9 mouse cellular contexts compared by ENCODE assay signal in the genomic region with DNA sequence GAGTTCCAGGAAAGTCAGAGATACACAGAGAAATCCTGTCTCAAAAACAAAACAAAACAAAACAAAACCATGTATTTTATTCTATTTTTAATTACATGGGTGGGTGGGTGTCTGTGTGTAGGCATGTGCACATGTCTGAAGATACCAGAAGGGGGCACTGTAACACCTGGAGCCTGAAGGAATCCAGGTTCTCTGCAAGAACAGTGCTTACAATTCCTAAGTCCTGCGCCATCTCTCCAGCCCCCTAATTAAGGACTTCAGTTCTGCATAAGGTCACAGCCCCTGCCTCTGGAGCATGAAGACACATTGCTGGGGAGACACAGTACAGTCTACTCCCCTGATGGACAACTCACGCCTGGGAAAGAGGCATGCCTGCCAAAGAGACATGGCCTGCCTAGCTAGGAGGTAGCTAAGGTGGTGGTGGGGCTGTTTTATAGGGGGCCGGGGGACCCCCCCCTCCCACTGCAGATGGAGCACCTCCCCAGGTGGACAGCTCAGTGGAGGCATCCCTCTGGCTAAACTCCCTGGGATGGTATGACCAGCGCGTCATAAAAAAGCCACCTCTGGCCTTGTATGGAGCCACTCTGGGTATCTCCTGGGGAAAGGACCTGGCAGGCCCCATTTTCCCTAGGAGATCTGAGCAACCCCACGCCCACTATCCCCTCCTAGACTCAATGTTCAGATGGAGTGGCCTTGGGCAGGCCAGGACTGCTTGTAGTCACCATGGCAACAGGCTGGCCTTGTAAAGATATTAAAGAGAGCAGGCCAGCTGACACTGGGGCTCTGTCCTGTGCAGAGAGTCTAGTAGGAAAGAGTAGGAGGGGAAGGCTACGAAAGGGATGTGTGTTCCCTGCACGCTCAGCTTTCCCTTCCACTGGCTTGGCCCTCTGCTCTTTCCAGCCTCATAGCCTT. TPM values are rescaled to one million over a fixed set of nuclear protein-coding genes. Genes with fewer than 3 reads are reported as not detected.
A peak's percentile ranks its signal among the peaks of the same experiment; 100 is the strongest.
DNase-seq lines count a peak whose midpoint lies in the region; ATAC-seq and TF ChIP-seq lines count a peak whose summit lies in the region.
"Had no signal": no experiment of that assay in that cellular context is flagged by ENCODE, and none has a peak within 500 bp of the region (broad histone marks: within the 10 kb centered on the region; RNA-seq: fewer than 3 reads in every experiment).

No protein-coding gene starts in this region.

- no peaks in the 10 kb centered on the region for H3K36me3 ChIP-seq in heart, embryonic 15.5 days
- H3K36me3 ChIP-seq in G1E (replicated peaks): peaks cover 63% of the 10 kb centered on the region
- H3K36me3 ChIP-seq in hindbrain, postnatal 0 days (ENCODE audit: insufficient read depth, low read length): no peaks in the 10 kb centered on the region
- no peaks in the 10 kb centered on the region for H3K36me3 ChIP-seq in liver, embryonic 16.5 days (ENCODE audit: control insufficient read depth, insufficient read depth)
- H3K36me3 ChIP-seq in neural tube, embryonic 15.5 days: peaks cover 7% of the 10 kb centered on the region; the same call in 1 of the 2 replicates

- DNase-seq in heart, adult 9 months (ENCODE audit: low spot score in 2 of 2): no peak
- DNase-seq in G1E (ENCODE audit: low spot score): no peak
- peak; percentile 72 for DNase-seq in embryo, embryonic 10 days (ENCODE audit: low spot score)
- DNase-seq in hindbrain, postnatal 0 days (ENCODE audit: low spot score): peak; percentile 71
- DNase-seq in yolk sac, embryonic 10.5 days (ENCODE audit: low spot score): no peak

- H3K9ac ChIP-seq in heart, embryonic 15.5 days: no peak overlapping the region
- no peak overlapping the region for H3K9ac ChIP-seq in hindbrain, postnatal 0 days (replicated peaks; ENCODE audit: low read length)
- H3K9ac ChIP-seq in liver, embryonic 16.5 days (ENCODE audit: low read depth, low read length): no peak overlapping the region
- no peak overlapping the region for H3K9ac ChIP-seq in neural tube, embryonic 15.5 days (replicated peaks)
- H3K9ac ChIP-seq: embryonic facial prominence, embryonic 15.5 days had no signal

- 78% methylated on average over 8 of the region's 8 CpGs for WGBS in heart, embryonic 15.5 days
- 54% methylated on average over 8 of the region's 8 CpGs for WGBS in hindbrain, postnatal 0 days
- WGBS in liver, embryonic 16.5 days (ENCODE audit: insufficient replicate concordance): 69% methylated on average over 8 of the region's 8 CpGs
- 56% methylated on average over 8 of the region's 8 CpGs for WGBS in neural tube, embryonic 15.5 days

- H3K4me3 ChIP-seq in heart, embryonic 15.5 days: no peak overlapping the region
- H3K4me3 ChIP-seq in G1E (ENCODE audit: low read depth, low read length): no peak overlapping the region
- H3K4me3 ChIP-seq in hindbrain, postnatal 0 days (ENCODE audit: low read length): no peak overlapping the region
- H3K4me3 ChIP-seq in liver, embryonic 16.5 days (ENCODE audit: low read depth, low read length): no peak overlapping the region
- H3K4me3 ChIP-seq in neural tube, embryonic 15.5 days (replicated peaks): no peak overlapping the region
- H3K4me3 ChIP-seq: embryonic facial prominence, embryonic 15.5 days had no signal

- peaks cover 47% of the 10 kb centered on the region for H3K4me1 ChIP-seq in heart, embryonic 15.5 days (replicated peaks)
- peaks cover 81% of the 10 kb centered on the region for H3K4me1 ChIP-seq in G1E (ENCODE audit: insufficient read depth, low read depth, low read length)
- peaks cover 19% of the 10 kb centered on the region for H3K4me1 ChIP-seq in hindbrain, postnatal 0 days (ENCODE audit: insufficient read depth, low read length)
- H3K4me1 ChIP-seq in liver, embryonic 16.5 days (ENCODE audit: control insufficient read depth, low read depth, low read length): peaks cover 55% of the 10 kb centered on the region
- peaks cover 39% of the 10 kb centered on the region for H3K4me1 ChIP-seq in neural tube, embryonic 15.5 days

- H3K27ac ChIP-seq in heart, embryonic 15.5 days: no peak overlapping the region
- peak overlapping the region; percentile 60; the same call in 1 of the 2 replicates for H3K27ac ChIP-seq in hindbrain, postnatal 0 days
- H3K27ac ChIP-seq in liver, embryonic 16.5 days (ENCODE audit: low read length): peak overlapping the region; percentile 61; the same call in 1 of the 2 replicates
- H3K27ac ChIP-seq in neural tube, embryonic 15.5 days (replicated peaks): 0 out of 2 replicates have a peak overlapping the region, but pooled peaks have one; percentile 15
- H3K27ac ChIP-seq: embryonic facial prominence, embryonic 15.5 days had no signal

- H3K4me2 ChIP-seq in heart, embryonic 15.5 days: no peak overlapping the region
- no peak overlapping the region for H3K4me2 ChIP-seq in hindbrain, postnatal 0 days (ENCODE audit: low read depth, low read length)
- H3K4me2 ChIP-seq in liver, embryonic 16.5 days (ENCODE audit: low read depth, low read length): no peak overlapping the region
- no peak overlapping the region for H3K4me2 ChIP-seq in neural tube, embryonic 15.5 days
- H3K4me2 ChIP-seq: embryonic facial prominence, embryonic 15.5 days had no signal

- no peaks in the 10 kb centered on the region for H3K27me3 ChIP-seq in heart, embryonic 15.5 days
- H3K27me3 ChIP-seq in G1E (ENCODE audit: insufficient read depth, low read length): no peaks in the 10 kb centered on the region; the same call in 1 of the 2 replicates
- no peaks in the 10 kb centered on the region for H3K27me3 ChIP-seq in hindbrain, postnatal 0 days (ENCODE audit: insufficient read depth, low read length)
- H3K27me3 ChIP-seq in liver, embryonic 16.5 days (ENCODE audit: control insufficient read depth, insufficient read depth, low read depth, low read length): no peaks in the 10 kb centered on the region
- no peaks in the 10 kb centered on the region for H3K27me3 ChIP-seq in neural tube, embryonic 15.5 days (replicated peaks)
- H3K27me3 ChIP-seq: embryonic facial prominence, embryonic 15.5 days had no signal

- peak; percentile 37 for TF ChIP-seq CTCF in G1E (IDR thresholded peaks at IDR 0.05; ENCODE audit: low read depth, low read length)
- peak; percentile 71 for TF ChIP-seq CTCF in hindbrain, postnatal 0 days (IDR thresholded peaks at IDR 0.05; ENCODE audit: low read depth)

- 0 out of 2 replicates have a peak, but pooled peaks have one; percentile 29 for ATAC-seq in heart, embryonic 15.5 days (replicated peaks; ENCODE audit: insufficient number of reproducible peaks, insufficient read depth, low FRiP score, low read depth)
- no peak for ATAC-seq in G1E (ENCODE audit: extremely low read depth, insufficient number of reproducible peaks, low FRiP score, poor library complexity, severe bottlenecking)
- ATAC-seq in hindbrain, postnatal 0 days: peak; percentile 82
- no peak for ATAC-seq in liver, embryonic 16.5 days (ENCODE audit: low read depth)
- ATAC-seq in neural tube, embryonic 15.5 days (ENCODE audit: low FRiP score): peak; percentile 50

- no peaks in the 10 kb centered on the region for H3K9me3 ChIP-seq in heart, embryonic 15.5 days (replicated peaks)
- H3K9me3 ChIP-seq in G1E (replicated peaks): no peaks in the 10 kb centered on the region
- no peaks in the 10 kb centered on the region for H3K9me3 ChIP-seq in hindbrain, postnatal 0 days (ENCODE audit: low read length)
- no peaks in the 10 kb centered on the region for H3K9me3 ChIP-seq in liver, embryonic 16.5 days (replicated peaks; ENCODE audit: control insufficient read depth, low read length)
- H3K9me3 ChIP-seq in neural tube, embryonic 15.5 days (replicated peaks): no peaks in the 10 kb centered on the region
- H3K9me3 ChIP-seq: embryonic facial prominence, embryonic 15.5 days had no signal

RNA-seq across cellular contexts. Expression of gene Crtc1, which starts 23.6 kb away (rescaled TPM):
- polyA plus RNA-seq in heart, embryonic 15.5 days (2015; fragmentation: Nextera tagmentation; extraction: Ambion mirVana): 8.7 and 14.2 TPM in 2 replicates
- total RNA-seq in G1E (2014; fragmentation: Nextera tagmentation) (15.3 and 17.9 TPM in 2 replicates), G1E (2017) (1.4 and 1.6 TPM in 2 replicates)
- polyA plus RNA-seq in G1E (2012): 17.6 and 18.8 TPM in 2 replicates
- total RNA-seq in hindbrain, postnatal 0 days (2014; rRNA removed): 51.8 and 54.0 TPM in 2 replicates
- polyA plus RNA-seq in hindbrain, postnatal 0 days (2015; fragmentation: Nextera tagmentation; extraction: Ambion mirVana): 31.5 and 39.3 TPM in 2 replicates
- 3.4 and 3.9 TPM in 2 replicates for polyA plus RNA-seq in liver, embryonic 16.5 days (2015; fragmentation: Nextera tagmentation; extraction: Ambion mirVana)
- 44.9 and 45.6 TPM in 2 replicates for polyA plus RNA-seq in neural tube, embryonic 15.5 days (2015; fragmentation: Nextera tagmentation; extraction: Ambion mirVana)

RNA-seq across cellular contexts. Expression of gene Comp, which starts 42.4 kb away (rescaled TPM):
- 2.8 and 4.0 TPM in 2 replicates for polyA plus RNA-seq in heart, embryonic 15.5 days (2015; fragmentation: Nextera tagmentation; extraction: Ambion mirVana)
- not detected in 2 replicates for total RNA-seq in G1E (2014; fragmentation: Nextera tagmentation)
- 0.06 TPM in 1 of 2 replicates, not detected in the other for total RNA-seq in G1E (2017)
- polyA plus RNA-seq in G1E (2012): 0.14 and 0.15 TPM in 2 replicates
- 0.21 and 0.29 TPM in 2 replicates for total RNA-seq in hindbrain, postnatal 0 days (2014; rRNA removed)
- 0.25 and 0.33 TPM in 2 replicates for polyA plus RNA-seq in hindbrain, postnatal 0 days (2015; fragmentation: Nextera tagmentation; extraction: Ambion mirVana)
- 1.3 and 1.6 TPM in 2 replicates for polyA plus RNA-seq in liver, embryonic 16.5 days (2015; fragmentation: Nextera tagmentation; extraction: Ambion mirVana)
- polyA plus RNA-seq in neural tube, embryonic 15.5 days (2015; fragmentation: Nextera tagmentation; extraction: Ambion mirVana): 3.1 and 6.4 TPM in 2 replicates

Comparison
In these comparisons a context has a peak if more than half of its experiments do, and no peak if none do; other contexts are left out.
1. ATAC-seq: peak in heart, embryonic 15.5 days (single experiment), hindbrain, postnatal 0 days (single experiment) and neural tube, embryonic 15.5 days (single experiment); none in G1E (single experiment) and liver, embryonic 16.5 days (single experiment).
2. DNase-seq: peak in embryo, embryonic 10 days (single experiment) and hindbrain, postnatal 0 days (single experiment); none in heart, adult 9 months (0 of 2), G1E (single experiment) and yolk sac, embryonic 10.5 days (single experiment).